Mouse (Mus musculus) intestine, postnatal 0 days (tissue): ENCODE results near the gene Eno2. TPM values are rescaled to one million over a fixed set of nuclear protein-coding genes. Genes with fewer than 3 reads are reported as not detected.

ENCODE experiments used
- ATAC-seq: fragments of 200-750 bp; cut with Nextera tagmentation; 2 replicates; pipeline ENCODE4 v1.8.0; 2017; ENCODE audit warnings: mild to moderate bottlenecking, moderate TSS enrichment, moderate library complexity
- H3K27ac ChIP-seq: fragments of 300-500 bp; sonication (generic); 2 replicates; pipeline ENCODE4 v1.5.1; 2014; ENCODE audit warnings: mild to moderate bottlenecking, low read depth, low read length, moderate library complexity
- H3K27me3 ChIP-seq: fragments of 300-500 bp; sonication (generic); replicated peaks from 2 replicates; pipeline ENCODE4 v1.6.1; 2014; ENCODE audit warnings: low read length, mixed read lengths; ENCODE audit not compliant: control insufficient read depth, insufficient read depth
- H3K36me3 ChIP-seq: fragments of 300-500 bp; sonication (generic); 2 replicates; pipeline ENCODE4 v1.6.1; 2014; ENCODE audit warnings: mild to moderate bottlenecking, moderate library complexity; ENCODE audit not compliant: control insufficient read depth, insufficient read depth
- H3K4me1 ChIP-seq: fragments of 300-500 bp; sonication (generic); replicated peaks from 2 replicates; pipeline ENCODE4 v1.6.1; 2014; ENCODE audit warnings: antibody characterized with exemption, low read length, mixed read lengths; ENCODE audit not compliant: control insufficient read depth, insufficient read depth
- H3K4me2 ChIP-seq: fragments of 300-500 bp; sonication (generic); replicated peaks from 2 replicates; pipeline ENCODE4 v1.6.1; 2014; ENCODE audit warnings: low read depth, mild to moderate bottlenecking, moderate library complexity
- H3K4me3 ChIP-seq: fragments of 300-500 bp; sonication (generic); 2 replicates; pipeline ENCODE4 v1.5.1; 2014; ENCODE audit warnings: low read depth, low read length
- H3K9ac ChIP-seq: fragments of 300-500 bp; sonication (generic); 2 replicates; pipeline ENCODE4 v1.6.1; 2014; ENCODE audit warnings: mild to moderate bottlenecking, low read depth, low read length
- H3K9me3 ChIP-seq: fragments of 300-500 bp; sonication (generic); 2 replicates; pipeline ENCODE4 v1.6.1; 2016; ENCODE audit warnings: mixed run types; ENCODE audit not compliant: control insufficient read depth
- CTCF ChIP-seq: sonication (generic); IDR thresholded peaks from 2 replicates; pipeline ENCODE4 v1.5.1; 2016; ENCODE audit warnings: low read depth, mild to moderate bottlenecking, control low read depth, antibody characterized with exemption, moderate library complexity
- WGBS: fragments of 180-500 bp; shearing (Covaris S2); extraction: QIAGEN DNeasy Blood & Tissue Kit; methylation state at CpG from one replicate; pipeline ENCODE4 v1.1.7; 2014; 5-methylcytosine and 5-hydroxymethylcytosine counted together
- polyA plus RNA-seq: library from polyadenylated mRNA; unstranded; fragments of >200 nt; fragmentation: Nextera tagmentation; extraction: Ambion mirVana; gene quantifications from 2 replicates; pipeline ENCODE4 v1.2.1, GENCODE M21; 2015

Eno2 gene
- polyA plus RNA-seq, 1 experiment from 2014 or later, result 4.6 TPM

DNA sequence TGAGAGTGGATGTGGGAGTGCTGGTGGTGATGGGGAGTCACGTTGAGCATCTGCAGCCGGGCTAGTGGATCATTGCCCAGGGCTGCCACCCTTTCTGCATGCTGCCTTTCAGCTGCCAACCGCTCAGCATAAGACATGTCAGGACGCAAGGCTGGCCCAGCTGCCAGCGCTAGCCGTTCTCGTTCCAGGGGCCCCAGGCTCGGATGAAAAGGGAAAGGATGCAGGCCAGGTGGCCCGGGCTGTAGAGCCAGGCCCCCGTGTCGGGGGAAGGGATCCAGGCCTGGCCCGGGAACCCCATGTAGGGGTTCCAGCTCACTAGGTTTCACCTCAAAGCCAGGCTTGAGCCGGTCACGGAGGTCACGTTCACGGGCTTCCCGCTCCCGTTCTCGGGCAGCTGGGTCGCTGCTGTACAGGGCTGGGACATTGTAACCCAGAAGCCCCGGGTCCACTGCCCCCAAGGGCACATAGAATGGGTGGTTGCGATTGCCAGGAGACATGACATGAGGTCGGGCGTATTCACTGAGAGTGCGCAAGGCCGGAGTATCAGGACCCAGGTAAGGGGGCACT is 24.6 kb downstream of the Eno2 start:
- 70% methylated on average over 26 of the region's 26 CpGs for WGBS
- H3K36me3 ChIP-seq, result peaks cover 45% of the 10 kb centered on the region
- no peak overlapping the region for H3K27ac ChIP-seq
- H3K4me2 ChIP-seq, result peak overlapping the region; percentile 98
- no peaks in the 10 kb centered on the region for H3K9me3 ChIP-seq
- no peaks in the 10 kb centered on the region for H3K27me3 ChIP-seq
- no peak for TF ChIP-seq CTCF
- ATAC-seq, result no peak
- H3K4me3 ChIP-seq, result peak overlapping the region; percentile 55; the same call in 1 of the 2 replicates
- 0 out of 2 replicates have a peak, but pooled peaks cover 5% of the 10 kb centered on the region for H3K4me1 ChIP-seq
- H3K9ac ChIP-seq, result 0 out of 2 replicates have a peak overlapping the region, but pooled peaks have one; percentile 82

- H3K4me2 ChIP-seq, result no peak overlapping the region
- no peaks in the 10 kb centered on the region for H3K9me3 ChIP-seq
- ATAC-seq, result no peak
- H3K36me3 ChIP-seq, result peaks cover 35% of the 10 kb centered on the region
- 0 out of 2 replicates have a peak, but pooled peaks cover 9% of the 10 kb centered on the region for H3K4me1 ChIP-seq
- 88% methylated on average over 8 of the region's 8 CpGs for WGBS
- no peaks in the 10 kb centered on the region for H3K27me3 ChIP-seq
- H3K9ac ChIP-seq, result no peak overlapping the region
- no peak for TF ChIP-seq CTCF
- H3K4me3 ChIP-seq, result no peak overlapping the region
- H3K27ac ChIP-seq, result no peak overlapping the region
These were observed 25.8 kb downstream of the Eno2 start for GRCm38 (mm10) chr6:124743647-124744046.

DNA sequence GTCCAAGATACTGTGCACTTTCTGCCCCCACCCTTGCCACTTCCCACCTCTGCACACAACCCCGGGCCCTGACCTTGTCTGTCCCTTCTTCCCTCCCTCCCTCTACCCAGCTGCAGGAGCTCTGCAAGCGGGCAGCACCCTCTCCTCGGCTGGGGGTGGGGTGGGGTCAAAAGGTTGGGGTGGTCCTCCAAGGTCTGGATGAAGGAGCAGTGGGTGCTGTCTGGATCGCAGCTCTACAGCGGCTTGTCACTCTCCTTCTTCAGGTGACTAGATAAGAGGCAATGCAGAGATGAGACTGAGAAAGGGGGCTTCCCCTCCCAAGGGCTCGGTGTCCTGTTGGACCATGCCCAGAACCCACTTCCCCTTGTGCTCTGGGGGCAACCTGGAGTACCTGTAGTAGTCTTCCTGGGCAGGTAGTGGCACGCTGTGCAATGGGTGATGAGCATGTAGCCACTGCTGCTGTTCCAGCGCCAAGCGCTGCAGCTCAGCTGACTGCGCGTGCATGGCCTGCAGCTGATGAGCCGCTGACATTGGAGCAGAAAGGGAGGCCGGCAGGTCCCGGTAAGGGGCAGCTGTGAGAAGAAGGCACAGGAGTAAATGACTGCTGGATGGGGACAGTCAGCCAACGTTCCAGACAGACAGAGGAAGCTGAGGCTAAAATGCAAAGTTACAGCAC is 26.5 kb downstream of the Eno2 start:
- 92% methylated on average over 15 of the region's 15 CpGs for WGBS
- Histone ChIP-seq H3K4me1 (0 out of 2 replicates have a peak, but pooled peaks cover 9% of the 10 kb centered on the region), H3K4me2 (no peak overlapping the region), H3K27me3 (no peaks in the 10 kb centered on the region), H3K9ac (no peak overlapping the region), H3K4me3 (no peak overlapping the region), H3K27ac (no peak overlapping the region; the same call in 1 of the 2 replicates), H3K9me3 (no peaks in the 10 kb centered on the region), H3K36me3 (peaks cover 29% of the 10 kb centered on the region)
- ATAC-seq, result no peak
- TF ChIP-seq CTCF, result no peak

GRCm38 (mm10) chr6:124741842-124742241 is 27.6 kb downstream of the Eno2 start:
- Histone ChIP-seq H3K27me3 (no peaks in the 10 kb centered on the region), H3K4me1 (0 out of 2 replicates have a peak, but pooled peaks cover 9% of the 10 kb centered on the region), H3K27ac (peak overlapping the region; percentile 96; the same call in 1 of the 2 replicates), H3K4me3 (peak overlapping the region; percentile 49), H3K9me3 (no peaks in the 10 kb centered on the region), H3K9ac (0 out of 2 replicates have a peak overlapping the region, but pooled peaks have one; percentile 68), H3K36me3 (peaks cover 19% of the 10 kb centered on the region), H3K4me2 (peak overlapping the region; percentile 86)
- whole genome bisulfite sequencing, result 65% methylated on average over 3 of the region's 3 CpGs
- ATAC-seq, result no peak
- TF ChIP-seq CTCF, result no peak

- Histone ChIP-seq H3K36me3 (peaks cover 19% of the 10 kb centered on the region), H3K27me3 (no peaks in the 10 kb centered on the region), H3K9me3 (no peaks in the 10 kb centered on the region), H3K9ac (peak within 1 kb of the TSS; percentile 68), H3K4me3 (peak within 1 kb of the TSS; percentile 49), H3K4me2 (peak within 1 kb of the TSS; percentile 86), H3K27ac (peak within 1 kb of the TSS; percentile 96), H3K4me1 (0 out of 2 replicates have a peak, but pooled peaks cover 6% of the 10 kb centered on the region)
- peak; percentile 68 for ATAC-seq
- under 1% methylated on average over 41 of the region's 41 CpGs for WGBS
- 0 out of 2 replicates have a peak, but pooled peaks have one; percentile 2 for TF ChIP-seq CTCF
These were observed 28.3 kb downstream of the Eno2 start, which contains the start of gene Grcc10 for GRCm38 (mm10) chr6:124740888-124741761. TSS of gene Grcc10 (minus strand) at chr6:124741374.
